Mouse (Mus musculus) frontal cortex, postnatal 10 days (tissue): Measurements from ENCODE around the gene Unc13b.

Experiments
- DNase-seq, 2 experiments: peaks; one replicate each; pipeline ENCODE4 v3.0.0; 2022; ENCODE audit warnings: low spot score in 2 of 2, mixed read lengths in 1 of 2

The Unc13b gene

DNA sequence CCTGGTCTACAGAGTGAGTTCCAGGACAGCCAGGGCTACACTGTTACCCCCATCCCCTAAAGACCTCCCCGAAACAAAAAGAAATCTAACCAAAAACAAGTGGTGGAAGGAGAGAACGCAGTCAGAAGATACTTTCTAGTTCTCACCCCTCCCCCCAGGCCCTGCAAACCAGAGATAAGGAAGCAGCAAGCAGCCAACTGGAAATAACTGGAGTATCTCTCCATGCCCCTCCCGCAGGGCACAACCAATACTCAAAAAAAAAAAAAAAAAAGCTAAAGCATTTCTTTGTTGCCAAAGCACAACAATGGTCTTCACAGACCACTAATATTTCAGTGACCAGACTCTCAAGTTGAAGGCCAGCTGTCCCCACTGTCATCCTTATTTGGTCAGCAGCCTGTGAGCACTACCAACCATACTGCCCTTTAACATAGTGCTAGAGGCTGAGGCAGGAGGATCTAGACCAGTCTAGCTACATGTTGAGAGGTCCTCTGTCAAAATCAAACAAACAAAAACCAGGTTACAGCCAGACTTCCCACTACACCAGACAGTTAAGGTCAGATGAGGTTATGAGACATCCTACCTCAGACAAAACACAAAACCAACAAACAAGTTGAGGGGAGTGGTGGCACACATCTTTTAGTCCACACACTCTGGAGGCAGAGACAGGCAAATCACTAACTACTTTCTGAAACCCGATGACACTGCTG is 20.7 kb upstream of the Unc13b start:
- no peak for DNase-seq

DNA sequence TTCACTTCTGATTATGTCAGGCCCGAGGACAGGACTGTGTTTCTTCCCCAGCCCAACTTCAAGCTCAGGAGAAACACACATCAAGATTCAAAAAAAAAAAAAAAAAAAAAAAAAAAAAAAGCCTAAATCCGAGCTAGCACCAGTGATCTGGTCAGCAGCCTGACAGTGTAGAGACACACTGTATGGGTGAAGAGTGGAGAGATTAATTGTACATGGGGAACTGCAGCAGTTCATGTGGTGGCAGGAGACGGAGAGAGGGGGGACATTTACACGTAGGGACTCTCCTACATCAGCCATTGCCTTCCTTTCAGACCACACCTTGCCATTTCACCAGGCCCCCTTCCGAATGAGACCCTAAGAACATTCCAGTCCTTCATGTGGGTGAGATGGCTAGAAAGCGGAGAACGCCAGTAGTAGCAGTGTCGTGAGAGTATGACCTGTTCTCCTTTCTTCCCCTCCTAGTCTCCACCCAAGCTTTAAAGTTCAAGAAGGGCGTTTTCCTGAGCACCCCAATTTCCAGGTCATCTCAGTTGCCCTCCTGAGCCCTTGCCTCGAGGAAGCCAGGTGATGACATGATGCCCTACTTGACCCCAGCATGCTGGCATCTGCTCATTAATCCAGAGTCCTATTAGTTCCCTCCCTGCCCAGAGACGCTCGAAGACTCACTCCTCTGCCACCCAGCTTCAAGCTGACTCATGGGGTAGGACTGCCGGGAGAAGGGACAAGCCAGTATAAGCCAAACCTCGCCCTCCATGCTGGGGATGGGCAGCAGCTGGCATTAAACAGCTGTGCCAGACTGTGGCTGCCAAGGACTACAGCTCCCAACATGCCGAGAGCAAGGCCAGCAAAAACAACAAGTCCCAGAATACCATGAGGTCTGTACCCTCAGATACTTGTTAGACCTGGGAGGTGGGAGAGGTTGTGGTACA is 19.9 kb upstream of the Unc13b start:
- peak; percentile 56 to 60 for DNase-seq

DNA sequence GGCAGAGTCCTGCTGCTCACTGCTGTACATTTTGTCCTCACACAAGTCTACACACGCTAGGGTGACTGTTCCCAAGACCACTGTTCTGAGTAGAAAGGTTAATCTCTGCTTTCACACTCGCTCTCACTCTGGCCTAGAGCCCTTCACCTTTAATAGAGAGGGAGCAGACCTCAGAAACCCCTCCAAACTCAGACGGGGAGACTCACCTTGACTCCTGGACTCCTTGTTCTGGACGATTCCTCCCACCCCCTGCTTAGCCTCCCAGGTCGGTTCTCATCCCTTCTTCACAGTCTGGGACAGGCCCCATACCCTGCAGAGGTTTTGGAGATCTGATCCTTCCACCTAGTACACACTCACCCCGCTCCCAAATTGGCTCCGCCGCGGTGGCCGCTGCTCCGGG is 19.1 kb upstream of the Unc13b start:
- no peak for DNase-seq

DNA sequence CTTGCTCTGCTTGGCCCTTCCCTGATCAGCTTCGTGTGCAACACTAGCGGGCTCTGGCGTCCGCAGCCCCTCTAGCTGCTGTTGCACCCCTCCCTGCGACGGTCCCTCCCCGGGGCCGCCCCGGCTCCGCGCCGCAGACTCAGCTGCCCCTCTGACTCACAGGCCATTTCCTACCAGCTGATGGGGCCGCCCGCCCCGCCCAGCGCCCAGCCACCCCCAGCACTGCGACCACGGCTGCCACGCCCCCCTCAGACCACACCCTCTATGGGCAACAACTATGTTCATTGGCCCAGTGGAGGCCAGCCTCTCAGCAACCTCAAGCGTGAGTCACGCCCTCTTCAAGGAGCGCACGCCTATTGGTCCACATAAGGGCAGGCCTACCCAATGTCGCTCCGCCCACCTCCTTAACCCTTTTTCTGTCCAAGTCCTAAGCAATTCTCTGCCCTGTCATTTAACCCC is 18.6 kb upstream of the Unc13b start:
- peak; percentile 95 to 97 for DNase-seq

DNA sequence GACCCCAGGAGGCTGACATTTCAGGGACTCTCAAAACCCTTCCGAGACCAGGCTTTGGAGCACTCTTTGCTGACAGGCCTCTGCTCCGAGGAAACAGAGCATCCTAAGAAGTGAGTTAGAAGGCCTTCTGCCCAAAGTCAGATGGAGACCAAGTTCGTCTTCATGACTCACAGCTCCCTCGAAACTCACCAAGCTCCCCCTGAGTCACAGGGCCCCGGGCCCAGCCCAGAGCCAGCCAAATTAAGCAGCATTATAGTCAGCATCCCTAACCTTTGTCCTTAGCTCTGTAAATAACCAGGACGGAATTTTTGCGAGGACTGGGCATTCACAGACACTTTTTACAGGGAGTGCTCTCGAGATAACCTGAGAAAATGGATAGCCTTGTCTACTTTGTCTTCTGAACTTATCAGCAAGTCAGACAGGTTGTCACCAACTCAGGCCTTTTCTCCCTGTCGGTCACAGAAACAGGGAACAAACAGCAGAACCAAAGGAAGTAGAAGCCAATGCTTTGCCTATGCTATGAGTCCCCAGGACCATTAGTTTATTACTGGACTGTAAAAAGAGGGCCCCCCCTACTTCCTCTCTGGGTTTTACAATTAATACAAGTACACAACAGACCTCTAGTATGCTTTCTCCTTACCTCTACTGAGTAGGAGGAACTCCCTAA is 17.7 kb upstream of the Unc13b start:
- no peak for DNase-seq

DNA sequence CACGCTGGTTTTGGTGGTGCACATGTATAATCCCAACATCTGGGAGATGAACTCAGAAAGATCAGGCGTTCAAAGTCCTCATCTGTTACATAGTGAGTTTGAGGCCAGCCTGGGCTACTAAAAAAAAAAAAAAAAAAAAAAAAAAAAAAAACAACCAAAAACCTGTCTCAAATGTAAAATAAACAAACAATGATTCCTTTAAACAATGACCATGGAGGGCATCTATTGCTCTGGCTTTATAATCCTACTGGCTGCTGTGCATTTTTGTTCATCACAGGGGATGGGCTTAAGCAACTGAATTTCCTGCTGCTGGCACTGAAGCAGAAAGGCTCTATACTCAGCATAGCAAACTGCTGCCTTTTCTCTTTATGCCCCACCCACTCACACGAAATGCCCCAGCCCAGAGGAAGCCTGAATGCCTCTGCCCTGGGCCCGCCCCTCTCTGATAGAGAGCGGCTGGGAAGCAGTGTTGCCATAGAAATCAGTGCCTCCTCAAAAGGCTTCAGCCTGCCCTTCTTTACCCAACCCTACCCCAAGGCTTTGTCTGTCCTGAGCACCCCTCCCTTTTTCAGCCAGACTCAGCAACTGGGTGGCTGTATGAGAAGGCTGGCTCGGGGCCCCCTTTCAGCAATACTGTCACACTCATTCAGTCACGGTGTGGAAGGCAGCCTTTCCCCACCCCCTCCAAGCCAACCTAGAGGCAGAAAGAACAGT is 15.0 kb upstream of the Unc13b start:
- DNase-seq: peak; percentile 67 to 78

DNA sequence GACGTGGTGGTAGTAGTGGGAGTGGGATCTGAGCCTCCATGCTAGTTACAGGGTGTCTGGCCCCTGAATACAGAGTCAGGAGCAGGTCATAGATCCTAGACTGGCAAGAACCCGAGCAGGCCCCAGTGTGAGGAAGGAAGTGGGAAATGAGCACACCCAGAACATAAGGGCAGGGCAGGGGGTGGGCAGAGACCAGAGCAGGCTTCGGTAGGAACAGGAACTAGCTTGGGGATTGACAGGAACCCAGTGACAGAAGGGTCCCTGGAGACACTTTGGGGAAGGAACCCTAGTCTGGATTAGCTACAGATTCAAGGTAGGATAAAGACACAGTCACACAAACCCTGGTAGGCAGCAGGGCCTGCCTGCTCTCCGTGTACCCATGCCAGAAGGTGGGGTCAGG is 14.1 kb upstream of the Unc13b start:
- DNase-seq: no peak

DNA sequence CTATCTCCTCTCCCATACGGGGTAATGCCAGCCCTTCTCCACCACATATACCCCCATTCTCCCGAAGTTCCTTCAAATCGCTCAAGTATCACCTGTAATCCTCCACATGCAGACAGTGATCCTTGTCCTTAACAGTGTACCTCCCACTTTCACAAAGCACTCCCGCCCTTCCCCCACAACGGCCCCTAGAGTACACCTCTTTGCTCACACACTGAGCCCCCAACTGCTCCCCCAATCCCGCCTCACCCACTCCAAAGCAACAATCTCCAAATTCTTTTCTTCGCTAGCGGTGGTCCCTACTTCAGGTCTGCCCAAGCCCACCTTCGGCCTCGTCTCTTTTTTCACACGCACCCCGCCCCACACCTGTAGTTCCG is 13.5 kb upstream of the Unc13b start:
- no peak for DNase-seq

DNA sequence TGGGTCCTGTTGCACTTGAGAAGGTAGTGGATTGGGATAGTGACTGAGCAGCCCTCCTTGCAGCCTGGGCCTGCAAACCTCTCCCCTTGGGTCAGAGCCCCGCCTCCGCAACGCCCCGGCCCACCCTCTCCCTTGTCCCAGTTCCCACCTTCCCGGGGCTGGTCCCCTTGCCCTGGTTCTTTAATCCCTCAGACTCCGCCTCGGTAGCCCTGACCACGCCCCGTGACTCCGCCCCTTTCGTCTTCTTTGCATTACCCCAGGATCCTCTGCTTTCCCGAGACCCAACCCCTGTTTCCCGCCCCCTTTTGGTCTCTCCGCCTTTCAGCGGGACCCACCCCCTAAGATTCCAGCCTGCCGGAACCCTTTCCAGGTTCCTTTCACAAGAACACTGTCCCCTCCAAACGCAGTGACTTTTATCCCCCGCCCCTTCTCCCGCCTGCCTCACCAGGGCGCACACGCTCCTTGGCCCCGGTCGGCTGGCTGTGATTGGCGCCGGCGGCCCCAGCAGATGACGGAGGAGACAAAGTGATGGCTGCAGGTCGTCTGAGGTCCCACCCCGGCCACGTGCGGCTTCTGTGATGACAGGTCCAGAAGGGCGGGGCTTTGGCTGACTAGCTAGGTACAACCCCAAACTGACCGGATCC is 13.0 kb upstream of the Unc13b start, which contains the start of gene Fam214b:
Fam214b (minus strand) TSS at position 562 of the 644 bp plus-strand sequence.
- DNase-seq: peak; percentile 94 to 96

DNA sequence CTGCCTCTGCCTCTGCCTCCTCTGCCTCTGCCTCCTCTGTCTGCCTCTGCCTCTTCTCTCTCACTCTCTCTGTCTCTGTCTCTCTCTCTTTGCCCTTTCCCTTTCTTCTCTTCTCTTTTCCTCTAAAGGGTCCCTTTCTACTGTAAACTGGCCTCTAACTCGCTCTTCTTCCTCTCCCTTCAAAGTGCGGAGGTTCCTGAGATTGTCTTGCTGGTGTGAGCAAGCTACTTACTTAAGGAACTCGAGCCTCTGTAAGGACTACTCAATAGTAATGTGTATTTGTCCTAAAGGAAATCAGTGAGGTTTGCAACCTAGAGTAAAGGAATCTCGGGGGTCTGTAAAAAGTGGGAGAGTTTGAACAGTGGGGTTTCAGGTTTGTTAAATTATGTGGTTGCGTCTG is 12.1 kb upstream of the Unc13b start:
- DNase-seq: no peak

DNA sequence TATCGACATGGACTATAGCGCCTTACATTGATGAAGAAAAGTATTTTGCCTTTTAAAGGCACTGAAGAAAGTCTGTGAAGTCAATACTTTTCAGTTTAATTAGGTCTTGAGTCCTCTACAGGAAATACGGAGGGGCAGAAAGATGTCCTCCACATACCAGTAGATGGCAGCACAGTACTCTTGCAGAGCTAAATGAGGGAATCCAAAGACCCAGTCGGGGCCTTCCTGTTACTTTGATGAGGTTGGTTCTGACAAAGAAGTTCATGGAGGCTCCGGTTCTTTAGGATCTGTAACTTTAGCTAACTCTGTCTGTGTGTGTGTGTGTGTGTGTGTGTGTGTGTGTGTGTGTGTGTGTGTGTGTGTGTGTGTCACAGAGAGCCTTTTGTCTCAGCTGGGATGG is 11.5 kb upstream of the Unc13b start:
- DNase-seq: peak; percentile 60 to 72

DNA sequence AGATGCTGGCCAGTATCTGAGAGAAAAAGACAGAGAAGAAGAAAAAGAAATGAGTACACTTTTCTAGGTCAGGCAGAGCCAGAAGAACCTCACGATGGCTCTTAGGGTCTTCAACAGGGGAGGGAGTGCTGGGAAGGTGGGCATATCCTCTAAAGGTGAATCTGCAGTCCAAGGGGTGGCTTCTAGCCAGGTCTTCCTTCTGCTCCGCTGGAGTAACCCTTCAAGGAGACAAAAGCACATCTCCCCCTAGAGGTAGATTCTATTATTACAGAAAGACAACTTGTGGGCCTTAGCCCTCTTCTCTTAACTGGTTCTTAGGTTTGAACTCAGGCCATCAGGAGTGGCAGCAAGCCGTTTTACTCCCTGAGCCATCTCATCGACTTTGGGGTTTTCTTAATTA is 6.1 kb upstream of the Unc13b start:
- DNase-seq: no peak

DNA sequence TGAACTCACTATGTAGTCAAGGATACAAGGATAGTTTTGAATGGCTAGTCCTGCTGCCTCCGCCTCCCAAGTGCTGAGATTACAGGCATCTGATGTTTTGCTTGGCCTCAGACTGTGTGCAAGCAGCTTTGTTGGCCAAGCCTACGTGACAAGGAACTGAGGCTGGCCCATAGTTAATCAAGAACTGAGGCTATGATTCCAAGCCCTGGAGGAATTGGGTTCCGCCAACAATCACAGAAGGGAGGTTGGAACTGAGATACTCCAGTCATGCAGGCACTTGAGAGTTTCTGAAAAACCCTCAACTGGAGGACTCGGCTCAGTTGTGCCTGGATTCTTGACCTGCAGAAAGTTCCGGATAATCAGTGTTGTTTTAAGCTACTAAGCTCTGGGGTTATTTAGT is 1.1 kb upstream of the Unc13b start:
- no peak for DNase-seq

DNA sequence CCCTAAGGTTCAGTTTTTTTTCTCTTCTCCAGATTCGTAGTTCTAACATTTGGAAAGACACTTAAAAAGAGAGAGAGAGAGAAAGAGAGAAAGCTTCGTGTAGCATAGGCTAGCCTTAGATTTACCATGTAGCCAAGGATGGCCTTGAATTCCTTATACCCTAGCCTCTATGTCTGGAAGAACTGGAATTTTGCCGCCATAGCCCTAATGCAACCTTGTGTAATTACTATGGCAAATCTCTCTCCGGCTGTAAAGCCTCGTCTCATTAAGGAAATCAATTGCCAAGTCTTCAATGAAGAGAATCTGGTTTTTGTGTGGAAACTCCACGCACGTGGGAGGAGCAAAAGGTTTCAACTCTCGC is 381 bp upstream of the Unc13b start:
- no peak for DNase-seq

DNA sequence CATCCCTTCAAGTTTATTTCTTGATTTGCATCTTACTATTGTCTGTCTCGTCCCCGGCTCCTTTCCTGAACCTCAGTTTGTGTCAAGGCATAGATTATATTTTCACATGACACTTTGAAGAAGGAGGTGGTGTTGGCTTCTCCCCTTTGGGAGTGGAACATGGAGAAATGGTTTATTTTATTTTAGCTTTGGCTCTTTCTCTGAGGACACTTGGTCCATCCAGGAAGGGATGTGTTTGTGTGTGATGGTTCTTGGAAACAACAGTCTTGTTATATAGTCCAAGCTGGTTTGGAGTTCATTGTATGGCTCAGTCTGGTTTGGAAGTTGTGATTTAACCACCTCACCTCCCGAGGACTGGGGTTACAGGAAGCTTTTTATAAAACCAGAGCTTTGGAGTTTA is 944 bp downstream of the Unc13b start:
- DNase-seq: no peak

DNA sequence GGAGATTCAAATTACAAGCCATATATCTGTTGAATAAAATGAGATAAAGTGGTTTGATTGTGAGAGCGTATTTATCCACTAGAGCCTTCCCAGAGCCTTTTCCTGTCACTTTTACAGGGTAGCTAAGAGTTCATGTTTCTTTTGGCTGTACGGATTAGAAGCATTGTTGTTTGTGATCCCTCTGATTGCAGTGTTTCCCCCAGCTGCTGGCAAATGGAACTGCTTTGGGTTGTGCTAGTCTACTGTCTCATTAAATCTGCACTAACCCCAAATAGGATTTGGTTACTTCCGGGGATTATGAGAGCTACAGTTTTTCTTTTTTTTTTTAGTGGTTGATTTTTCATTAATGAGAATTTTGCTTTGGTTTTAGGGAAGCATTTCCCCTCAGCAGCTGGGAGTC is 1.5 kb downstream of the Unc13b start:
- no peak for DNase-seq

DNA sequence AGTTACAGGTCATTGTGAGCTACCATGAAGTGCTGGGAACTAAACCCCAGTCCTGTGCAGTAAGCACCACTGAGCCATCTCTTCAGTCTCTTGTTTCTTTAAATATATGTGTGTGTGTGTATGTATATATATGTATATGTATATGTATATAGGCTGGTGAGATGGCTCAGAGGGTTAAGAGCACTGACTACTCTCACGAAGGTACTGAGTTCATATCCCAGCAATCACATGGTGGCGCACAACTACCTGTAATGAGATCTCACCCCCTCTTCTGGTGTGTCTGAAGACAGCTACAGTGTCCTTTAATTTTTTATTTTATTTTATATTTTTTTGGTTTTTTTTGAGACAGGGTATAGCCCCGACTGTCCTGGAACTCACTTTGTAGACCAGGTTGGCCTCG is 6.7 kb downstream of the Unc13b start:
- no peak for DNase-seq

DNA sequence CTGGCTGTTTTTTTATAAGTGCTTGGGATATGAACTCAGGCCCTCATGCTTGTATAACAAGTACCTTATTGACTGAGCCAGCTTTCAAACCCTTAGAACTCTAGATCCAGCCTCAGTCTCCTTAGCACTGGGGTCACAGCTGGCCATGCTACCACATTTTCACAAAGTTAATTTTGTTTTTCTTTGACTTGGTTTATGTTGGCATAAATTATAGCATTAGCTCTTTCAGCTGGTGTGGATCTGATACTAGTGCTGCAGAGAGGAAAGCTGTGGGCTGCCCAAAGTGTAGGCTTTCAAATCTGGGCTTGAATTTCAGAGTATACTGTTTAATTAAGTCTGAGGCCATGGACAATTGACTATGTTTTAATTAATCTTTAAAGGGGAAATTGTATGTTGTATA is 16.2 kb downstream of the Unc13b start:
- DNase-seq: no peak

DNA sequence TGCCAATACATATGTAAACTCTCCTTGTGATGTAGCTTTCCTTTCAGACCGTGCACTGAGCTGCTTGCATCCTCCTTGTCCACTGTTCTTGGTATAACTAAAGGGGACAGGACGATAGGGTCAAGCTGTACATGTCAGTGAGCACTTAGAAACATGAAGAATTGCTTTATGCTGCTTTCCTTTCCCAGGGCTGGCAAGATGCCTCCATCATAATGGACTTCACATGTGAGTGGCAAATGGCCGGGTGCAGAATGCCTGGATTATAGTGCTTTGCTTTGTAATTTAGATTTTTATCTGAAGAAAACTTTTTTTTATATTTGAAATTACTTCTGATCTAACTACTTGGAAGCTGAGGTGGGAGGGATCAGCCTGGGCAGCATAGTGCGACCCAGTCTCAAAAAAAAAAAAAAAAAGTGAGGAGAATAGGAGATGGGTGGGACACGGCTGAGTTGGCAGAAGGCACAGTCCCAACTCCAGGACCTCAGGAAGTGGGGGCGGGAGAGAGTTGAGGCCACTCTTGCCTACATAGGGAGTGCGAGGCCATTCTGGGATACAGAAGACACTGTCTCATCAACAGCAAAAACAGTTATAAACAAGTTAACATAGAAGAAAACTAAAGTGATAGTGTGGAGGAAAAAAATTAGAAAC is 19.4 kb downstream of the Unc13b start:
- no peak for DNase-seq

DNA sequence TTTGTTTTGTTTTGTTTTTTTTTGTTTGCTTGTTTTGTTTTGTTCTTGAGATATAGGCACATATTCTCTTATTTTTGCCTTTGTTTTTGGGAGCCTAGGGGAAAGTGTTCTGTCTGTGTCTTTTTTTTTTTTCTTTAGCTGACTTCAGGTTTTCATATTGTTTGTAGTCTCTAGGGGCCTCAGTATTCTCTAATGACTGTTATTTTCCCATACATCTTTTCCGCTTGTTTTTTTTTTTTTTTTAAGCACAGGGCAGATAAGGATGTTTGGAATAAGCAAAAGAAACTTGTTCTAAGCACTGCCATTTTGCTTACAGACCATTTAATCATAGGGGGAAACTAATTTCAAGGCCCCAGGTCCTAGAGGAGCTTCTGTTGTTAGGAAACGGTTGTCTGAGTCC is 23.7 kb downstream of the Unc13b start:
- DNase-seq: no peak

DNA sequence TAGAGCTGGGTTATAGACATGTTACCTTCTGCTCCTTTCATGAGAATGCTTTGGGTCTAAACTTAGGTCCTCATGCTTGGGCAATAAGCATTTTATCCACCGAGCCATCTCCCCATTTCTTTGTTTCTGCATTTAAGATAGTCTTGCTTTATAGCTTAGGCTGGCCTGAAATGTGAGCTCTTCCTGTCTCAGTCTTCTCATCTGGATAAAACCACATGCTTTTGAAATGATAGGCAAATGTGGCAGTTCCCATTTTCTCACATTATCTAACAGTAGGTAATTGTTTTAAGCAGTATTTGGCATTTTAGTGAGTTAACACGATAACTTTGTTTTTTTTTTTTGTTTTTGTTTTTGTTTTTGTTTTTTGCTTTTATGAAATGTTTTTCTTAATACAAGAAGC is 31.2 kb downstream of the Unc13b start:
- DNase-seq: no peak
